Mouse (Mus musculus): ENCODE measurements around the gene Gm9913.

GRCm38 (mm10) chr2:125456059-125456789 lies 48.7 kb upstream of the Gm9913 start:
- TF ChIP-seq CTCF (IDR thresholded peaks at IDR 0.05; ENCODE audit: low read depth, low read length) (no peak), POLR2A (IDR thresholded peaks at IDR 0.05; ENCODE audit: insufficient read depth, low read length) (no peak)
